Mouse (Mus musculus) liver, postnatal 0 days (tissue): Measurements from ENCODE around the gene Ccser1. TPM values are rescaled to one million over a fixed set of nuclear protein-coding genes. Genes with fewer than 3 reads are reported as not detected.

Experiments
- ATAC-seq: fragments of 200-750 bp; cut with Nextera tagmentation; 2 replicates; pipeline ENCODE4 v1.8.0; 2017; ENCODE audit warnings: mild to moderate bottlenecking, moderate library complexity
- DNase-seq: peaks from one replicate; pipeline ENCODE4 v3.0.0-alpha.2; 2016
- H3K27ac ChIP-seq: fragments of 300-500 bp; sonication (generic); 2 replicates; pipeline ENCODE4 v1.5.1; 2014; ENCODE audit warnings: antibody characterized with exemption, moderate library complexity, mild to moderate bottlenecking, low read depth
- H3K27me3 ChIP-seq: fragments of 300-500 bp; sonication (generic); 2 replicates; pipeline ENCODE4 v1.6.1; 2014; ENCODE audit warnings: low read length, control low read depth, mixed read lengths; ENCODE audit not compliant: insufficient read depth
- H3K36me3 ChIP-seq: fragments of 300-500 bp; sonication (generic); replicated peaks from 2 replicates; pipeline ENCODE4 v1.6.1; 2014; ENCODE audit warnings: mild to moderate bottlenecking, control low read depth, low read length, moderate library complexity, mixed read lengths; ENCODE audit not compliant: insufficient read depth
- H3K4me1 ChIP-seq: fragments of 300-500 bp; sonication (generic); 2 replicates; pipeline ENCODE4 v1.6.1; 2014; ENCODE audit warnings: antibody characterized with exemption, mild to moderate bottlenecking, control low read depth; ENCODE audit not compliant: insufficient read depth
- H3K4me2 ChIP-seq: fragments of 300-500 bp; sonication (generic); 2 replicates; pipeline ENCODE4 v1.6.1; 2014; ENCODE audit warnings: low read depth, mild to moderate bottlenecking, low read length, moderate library complexity, mixed read lengths
- H3K4me3 ChIP-seq: fragments of 300-500 bp; sonication (generic); 2 replicates; pipeline ENCODE4 v1.5.1; 2014; ENCODE audit warnings: low read depth, low read length
- H3K9ac ChIP-seq: fragments of 300-500 bp; sonication (generic); replicated peaks from 2 replicates; pipeline ENCODE4 v1.6.1; 2014; ENCODE audit warnings: mild to moderate bottlenecking, moderate library complexity
- H3K9me3 ChIP-seq: fragments of 300-500 bp; sonication (generic); 2 replicates; pipeline ENCODE4 v1.6.1; 2016; ENCODE audit warnings: mild to moderate bottlenecking, control low read depth, low read length, mixed read lengths
- CTCF ChIP-seq: sonication (generic); IDR thresholded peaks from 2 replicates; pipeline ENCODE4 v1.5.1; 2016; ENCODE audit warnings: antibody characterized with exemption, low read depth
- EP300 ChIP-seq: IDR thresholded peaks from 2 replicates; pipeline ENCODE4 v1.6.1; 2016; ENCODE audit warnings: antibody characterized with exemption, low read depth, mild to moderate bottlenecking
- WGBS: fragments of 180-500 bp; shearing (Covaris S2); extraction: QIAGEN DNeasy Blood & Tissue Kit; methylation state at CpG from one replicate; pipeline ENCODE4 v1.1.7; 2014; ENCODE audit not compliant: insufficient replicate concordance; 5-methylcytosine and 5-hydroxymethylcytosine counted together
- polyA plus RNA-seq: library from polyadenylated mRNA; unstranded; fragments of >200 nt; fragmentation: Nextera tagmentation; extraction: Ambion mirVana; gene quantifications from 2 replicates; pipeline ENCODE4 v1.2.1, GENCODE M21; 2015

Ccser1 gene
- polyA plus RNA-seq, 1 experiment from 2014 or later, result 0.18 TPM

DNA sequence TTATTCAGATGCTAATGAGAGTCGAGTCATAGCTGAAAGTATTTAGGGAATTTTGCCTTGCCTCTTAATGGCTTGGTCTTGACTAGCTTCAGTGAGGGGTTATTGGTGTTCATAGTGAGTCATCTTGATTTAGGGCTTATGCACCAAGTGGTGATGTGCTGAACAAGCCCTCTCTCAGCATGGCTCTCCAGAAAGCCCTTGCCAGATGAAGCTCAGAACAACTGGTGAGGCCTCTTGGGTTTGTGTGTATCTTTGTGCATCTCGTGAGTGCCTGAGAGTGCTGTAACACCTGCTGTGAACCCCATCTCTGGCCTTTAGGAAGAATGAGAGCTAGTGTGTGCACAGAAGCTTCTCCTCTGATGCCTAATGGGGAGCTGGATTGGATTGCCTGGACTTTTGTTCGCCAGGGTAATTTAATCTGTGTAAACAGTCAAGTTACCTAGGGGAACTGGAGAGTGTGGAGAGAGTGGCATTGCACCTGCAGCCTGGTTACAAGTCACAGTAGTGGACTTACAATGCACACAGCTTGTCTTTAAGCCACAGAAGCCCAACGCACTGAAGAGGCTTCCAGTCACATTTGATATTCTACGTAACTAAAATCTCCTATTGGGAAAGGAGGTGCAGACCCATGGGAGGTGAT, 53.5 kb downstream of the Ccser1 start:
- H3K4me2 ChIP-seq, result no peak overlapping the region
- 54% methylated on average over 5 of the region's 5 CpGs for WGBS
- no peak for ATAC-seq

DNA sequence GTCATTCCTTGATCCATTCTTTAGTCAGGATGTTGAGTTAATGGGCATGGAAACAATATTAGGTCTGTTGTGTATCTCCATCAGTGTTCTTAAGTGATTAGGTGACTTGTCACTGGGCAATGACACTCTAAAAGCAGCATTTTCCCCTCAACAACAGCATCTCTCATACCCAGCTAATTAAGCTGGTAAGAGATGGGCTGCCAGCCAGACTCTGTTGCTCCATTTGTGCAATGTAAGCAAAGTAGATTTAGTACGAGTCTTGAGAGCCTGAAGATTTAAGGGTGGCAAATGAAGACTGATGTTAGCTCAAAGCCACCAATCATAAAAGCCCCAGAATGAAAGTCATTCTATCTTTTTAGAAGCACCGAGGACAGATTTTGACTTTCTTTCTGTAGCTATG, 60.5 kb downstream of the Ccser1 start:
- H3K9ac ChIP-seq, result no peak overlapping the region
- H3K36me3 ChIP-seq, result no peaks in the 10 kb centered on the region
- 80% methylated on average over 2 of the region's 2 CpGs for WGBS
- H3K4me2 ChIP-seq, result no peak overlapping the region
- no peak overlapping the region for H3K27ac ChIP-seq
- H3K9me3 ChIP-seq, result no peaks in the 10 kb centered on the region
- no peaks in the 10 kb centered on the region for H3K27me3 ChIP-seq
- H3K4me1 ChIP-seq, result no peaks in the 10 kb centered on the region
- TF ChIP-seq CTCF (no peak), EP300 (no peak)
- H3K4me3 ChIP-seq, result no peak overlapping the region
- ATAC-seq, result no peak
- no peak for DNase-seq

More for the DNA sequence above, 53.5 kb downstream of the Ccser1 start:
- no peak for DNase-seq
- no peak overlapping the region for H3K9ac ChIP-seq
- no peaks in the 10 kb centered on the region for H3K4me1 ChIP-seq
- H3K4me3 ChIP-seq, result no peak overlapping the region
- H3K36me3 ChIP-seq, result no peaks in the 10 kb centered on the region
- H3K9me3 ChIP-seq, result no peaks in the 10 kb centered on the region
- H3K27ac ChIP-seq, result no peak overlapping the region
- H3K27me3 ChIP-seq, result no peaks in the 10 kb centered on the region
- TF ChIP-seq EP300, result no peak
- TF ChIP-seq CTCF, result no peak

DNA sequence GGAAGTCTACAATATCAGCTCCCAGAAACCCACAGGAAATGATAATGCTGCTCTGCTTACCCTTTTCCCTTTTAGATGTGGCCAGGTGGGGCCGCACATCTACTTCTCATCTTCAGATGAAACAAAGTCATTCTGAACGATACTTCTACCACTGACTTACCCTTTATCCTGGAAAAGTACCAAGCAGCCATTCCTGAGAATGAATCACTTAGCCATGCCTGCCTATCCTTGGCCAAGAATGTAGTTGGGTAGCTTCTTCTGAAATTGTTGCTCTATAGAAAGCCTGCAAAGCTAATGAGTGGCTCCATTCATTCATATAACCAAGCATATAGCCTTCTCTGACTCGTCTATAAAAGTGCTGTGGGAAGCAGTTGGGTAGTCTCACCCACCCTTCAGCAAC, 62.4 kb downstream of the Ccser1 start:
- Histone ChIP-seq H3K4me1 (no peaks in the 10 kb centered on the region), H3K4me2 (no peak overlapping the region), H3K27ac (no peak overlapping the region), H3K9me3 (no peaks in the 10 kb centered on the region), H3K36me3 (no peaks in the 10 kb centered on the region), H3K27me3 (no peaks in the 10 kb centered on the region), H3K9ac (no peak overlapping the region), H3K4me3 (no peak overlapping the region)
- no peak for ATAC-seq
- no peak for TF ChIP-seq CTCF
- TF ChIP-seq EP300, result no peak
- WGBS, result 65% methylated on average over 3 of the region's 3 CpGs
- no peak for DNase-seq

DNA sequence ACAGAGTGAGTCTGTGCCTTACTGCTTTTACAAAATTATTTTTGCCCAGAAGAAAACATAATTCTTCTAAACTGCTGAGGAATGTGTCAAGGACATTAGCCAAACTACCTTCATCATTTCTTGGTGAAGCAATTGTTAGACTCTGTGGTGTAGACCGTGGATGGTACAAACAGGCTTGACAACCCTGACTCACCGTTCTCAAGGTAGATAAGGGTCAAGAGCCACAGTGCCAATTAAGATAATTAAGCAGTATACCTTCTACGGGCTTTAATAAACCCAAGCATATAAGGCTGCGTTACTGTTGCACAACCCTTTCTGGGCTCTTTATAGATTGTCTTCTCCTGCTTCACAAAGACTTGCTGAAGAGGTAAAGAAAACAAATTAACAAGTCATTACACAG, 66.4 kb downstream of the Ccser1 start:
- WGBS, result 69% methylated on average over 4 of the region's 4 CpGs
- Histone ChIP-seq H3K4me3 (no peak overlapping the region), H3K27me3 (no peaks in the 10 kb centered on the region), H3K4me2 (no peak overlapping the region), H3K27ac (no peak overlapping the region), H3K9ac (no peak overlapping the region), H3K36me3 (no peaks in the 10 kb centered on the region), H3K9me3 (no peaks in the 10 kb centered on the region), H3K4me1 (no peaks in the 10 kb centered on the region)
- no peak for DNase-seq
- TF ChIP-seq EP300 (no peak), CTCF (no peak)
- no peak for ATAC-seq

DNA sequence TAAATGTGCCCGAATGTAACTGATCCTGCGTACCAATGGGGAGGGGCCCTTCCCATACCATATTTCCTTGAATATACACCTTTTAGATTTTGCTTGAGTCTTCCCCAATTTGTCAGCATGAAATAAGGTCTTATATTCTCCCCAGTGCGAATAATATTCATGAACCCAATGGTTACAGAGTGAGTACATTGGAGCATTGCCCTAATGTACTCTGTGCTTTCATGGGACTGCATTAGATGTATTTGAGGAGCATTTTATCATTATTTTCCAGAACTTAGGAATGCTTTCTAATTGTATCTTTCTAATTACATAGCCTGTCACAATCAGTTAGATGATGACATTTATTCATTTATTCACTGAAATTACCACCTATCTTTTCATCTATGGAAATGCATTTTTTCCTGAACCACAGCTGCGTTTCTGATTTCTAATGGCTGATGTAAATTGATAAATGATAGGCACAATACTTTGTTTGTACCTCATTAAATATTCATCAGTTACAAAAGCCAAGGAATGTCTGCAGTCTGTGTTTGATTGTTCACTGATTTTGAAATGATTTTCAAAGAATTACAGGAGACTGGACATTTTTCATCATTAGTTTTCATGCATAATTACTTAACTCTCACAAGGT, 67.8 kb downstream of the Ccser1 start:
- no peaks in the 10 kb centered on the region for H3K9me3 ChIP-seq
- H3K9ac ChIP-seq, result no peak overlapping the region
- H3K4me1 ChIP-seq, result no peaks in the 10 kb centered on the region
- no peak overlapping the region for H3K4me3 ChIP-seq
- DNase-seq, result no peak
- H3K4me2 ChIP-seq, result no peak overlapping the region
- 75% methylated on average over 4 of the region's 4 CpGs for WGBS
- no peaks in the 10 kb centered on the region for H3K36me3 ChIP-seq
- H3K27ac ChIP-seq, result no peak overlapping the region
- no peaks in the 10 kb centered on the region for H3K27me3 ChIP-seq
- TF ChIP-seq CTCF (no peak), EP300 (no peak)
- ATAC-seq, result no peak

DNA sequence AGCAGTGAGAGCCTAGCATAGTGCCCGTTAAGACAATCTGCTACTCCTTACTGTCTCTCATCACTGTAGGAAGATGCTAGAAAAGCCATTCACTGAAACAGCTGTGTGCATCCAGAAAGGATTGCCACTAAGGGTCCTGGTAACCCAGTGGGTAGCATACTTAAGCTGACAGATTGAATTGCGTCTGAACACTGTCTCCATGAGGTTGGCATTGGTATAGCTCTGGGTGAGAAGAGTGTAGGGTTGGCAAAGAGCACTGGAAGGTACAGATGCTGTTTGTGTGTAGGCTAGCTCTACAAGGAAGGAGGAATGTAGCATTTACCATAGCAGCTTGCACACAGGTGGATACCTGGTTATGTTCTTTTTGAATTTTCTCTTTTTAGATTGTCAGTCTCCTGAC, 68.6 kb downstream of the Ccser1 start:
- TF ChIP-seq EP300, result no peak
- no peak for TF ChIP-seq CTCF
- DNase-seq (no peak), ATAC-seq (no peak)
- Histone ChIP-seq H3K9me3 (no peaks in the 10 kb centered on the region), H3K9ac (no peak overlapping the region), H3K27ac (no peak overlapping the region), H3K4me1 (no peaks in the 10 kb centered on the region), H3K27me3 (no peaks in the 10 kb centered on the region), H3K4me2 (no peak overlapping the region), H3K4me3 (no peak overlapping the region), H3K36me3 (no peaks in the 10 kb centered on the region)
- whole genome bisulfite sequencing, result 75% methylated on average over 2 of the region's 2 CpGs
